Mouse (Mus musculus) left cerebral cortex, postnatal 25 days (tissue): ENCODE measurements around the gene Tmem14c. TPM values are rescaled to one million over a fixed set of nuclear protein-coding genes. Genes with fewer than 3 reads are reported as not detected.

Source experiments
- DNase-seq, 2 experiments: peaks; one replicate each; pipeline ENCODE4 v3.0.0; 2022; ENCODE audit warnings: low spot score in 2 of 2, mixed read lengths in 1 of 2
- intact Hi-C: fragments of 180-260 bp; cut with DNase I; formaldehyde crosslinking; loops from one replicate; pipeline ENCODE4 v1.15.1; 2025
- total RNA-seq, 2 experiments: library from RNA; stranded (reverse); gene quantifications; 2 replicates each; pipeline ENCODE4 v1.2.3; 2021

The Tmem14c gene
- total RNA-seq, 2 experiments from 2014 or later: 63.8 to 64.2 TPM

DNA sequence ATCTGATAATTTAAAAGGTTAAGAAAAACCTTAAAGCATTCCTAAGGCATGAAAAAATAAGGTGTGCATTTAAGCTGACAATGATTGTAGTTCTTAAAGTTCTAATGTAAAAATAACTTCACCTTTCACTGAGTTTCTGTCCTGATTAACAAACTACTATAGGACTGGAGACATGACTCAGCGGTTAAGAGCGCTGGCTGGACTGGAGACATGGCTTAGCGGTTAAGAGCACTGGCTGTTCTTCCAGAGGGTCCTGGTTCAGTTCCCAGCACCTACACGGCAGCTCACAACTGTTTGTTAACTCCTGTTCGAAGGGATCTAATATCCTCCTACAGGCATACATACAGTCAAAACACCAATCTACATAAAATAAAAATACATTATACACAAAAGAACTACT is 14.1 kb upstream of the Tmem14c start:
- intact Hi-C loops: no loop called here
- DNase-seq: no peak

DNA sequence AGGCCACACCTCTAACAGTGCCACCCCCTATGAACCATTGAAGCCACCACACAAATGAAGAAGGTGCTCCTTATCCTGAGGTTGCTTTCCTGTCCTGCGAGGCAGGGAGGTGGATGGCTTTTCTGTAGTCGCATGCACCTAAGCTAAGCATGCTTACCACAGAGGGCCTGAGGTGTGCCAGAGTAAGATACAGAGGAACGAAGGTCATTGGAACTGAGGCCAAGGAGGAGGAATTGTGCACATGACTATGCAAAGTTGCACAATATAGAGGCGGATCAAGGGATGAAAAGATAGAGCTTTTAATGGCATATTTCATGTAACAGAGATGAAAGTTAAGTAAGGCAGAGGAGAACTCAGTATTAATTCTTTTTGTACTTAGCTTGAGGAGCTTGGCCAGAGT is 9.8 kb upstream of the Tmem14c start:
- intact Hi-C loops: no loop called here
- DNase-seq: no peak

DNA sequence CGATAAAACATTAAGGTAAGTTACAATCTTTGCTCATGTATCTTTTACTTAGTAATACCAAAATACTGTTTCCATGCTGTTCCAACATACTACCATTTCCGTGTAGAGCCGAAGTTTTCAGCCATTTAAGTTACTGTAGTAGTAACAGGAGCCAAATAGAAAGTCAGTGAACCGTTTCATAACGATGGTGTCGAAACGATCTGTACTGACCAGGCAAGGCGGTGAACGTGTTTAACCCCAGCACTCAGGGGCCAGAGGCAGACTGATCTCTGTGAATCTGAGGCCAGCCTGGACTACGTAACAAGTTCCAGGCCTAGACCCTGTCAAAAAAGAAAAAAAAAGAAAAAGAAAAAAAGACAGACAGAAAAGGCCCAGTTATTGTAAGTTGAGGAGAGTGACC is 7.8 kb upstream of the Tmem14c start:
- intact Hi-C loops: no loop called here
- DNase-seq: no peak

DNA sequence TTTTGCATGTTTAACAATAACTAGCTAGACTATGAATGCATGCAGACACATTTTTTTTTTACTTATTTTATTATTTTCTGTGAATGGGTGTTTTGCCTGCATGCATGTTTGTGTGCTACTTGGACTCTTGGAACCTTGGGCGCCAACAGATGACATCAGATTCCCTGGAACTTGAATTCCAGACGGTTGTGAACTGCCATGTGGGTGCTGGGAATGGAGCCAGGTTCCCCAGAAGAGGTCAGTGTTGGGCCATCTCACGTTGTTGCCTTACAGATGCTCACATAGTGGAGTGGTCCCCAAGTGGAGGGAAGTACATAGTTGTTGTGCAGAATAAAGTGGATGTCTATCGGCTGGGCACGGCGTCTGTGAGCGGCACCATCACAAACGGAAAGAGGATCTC is 7.1 kb upstream of the Tmem14c start:
- intact Hi-C loops: no loop called here
- DNase-seq: no peak

DNA sequence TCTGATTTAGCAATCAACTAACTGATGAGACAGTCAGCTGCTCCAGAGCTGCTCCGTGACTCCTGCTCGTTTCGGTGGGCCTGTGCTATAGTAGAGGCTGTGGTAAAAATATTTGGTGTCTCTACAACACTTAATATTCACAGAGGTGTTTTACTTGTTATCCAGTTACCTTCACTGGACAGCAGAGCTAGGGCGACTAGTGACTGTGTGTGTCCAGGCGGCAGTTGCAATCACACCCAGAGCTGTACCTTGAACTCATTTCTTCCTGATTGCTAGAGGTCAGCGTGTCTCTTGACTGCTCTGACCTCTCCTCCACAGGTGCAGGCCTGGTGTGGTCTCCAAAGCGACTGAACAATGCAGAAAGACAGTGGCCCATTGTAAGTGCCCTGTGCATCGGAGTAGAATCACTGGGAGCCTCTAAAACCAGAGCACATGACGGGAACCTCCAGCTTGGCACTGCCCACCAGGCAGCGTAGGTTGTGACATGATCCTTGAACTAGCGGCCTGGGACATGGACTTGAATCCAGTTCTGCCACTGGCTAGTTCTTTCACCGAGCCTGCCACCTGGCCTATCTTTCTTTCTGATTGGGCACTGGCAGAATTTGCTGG is 809 bp downstream of the Tmem14c start:
- DNase-seq: no peak
- intact Hi-C loops: loop anchor here (2.0 to 10.0 kb wide), 2 partner anchors 16 to 218 kb away; partner anchors contain the start of gene Pak1ip1

DNA sequence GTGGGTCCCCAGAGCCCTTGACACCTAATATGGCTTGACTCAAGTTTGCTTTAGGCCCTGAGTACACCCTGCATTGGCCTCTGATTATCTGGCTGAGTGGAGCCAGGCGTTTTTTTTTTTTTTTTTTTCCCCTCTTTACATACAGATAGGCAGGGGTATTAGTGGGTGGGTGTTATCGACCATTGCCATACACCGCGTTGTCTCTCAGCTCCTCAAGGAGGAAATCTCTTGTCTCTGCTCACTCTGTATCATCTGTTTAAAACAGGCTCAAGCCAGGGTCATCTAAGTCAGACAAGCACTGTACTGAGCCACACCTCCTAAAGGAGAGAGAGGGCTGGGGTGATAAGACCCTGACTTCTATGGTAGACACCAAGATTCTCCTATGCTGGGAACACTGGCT is 1.7 kb downstream of the Tmem14c start:
- intact Hi-C loops: loop anchor here (2.0 to 10.0 kb wide), 2 partner anchors 17 to 217 kb away; partner anchors contain the start of gene Pak1ip1

DNA sequence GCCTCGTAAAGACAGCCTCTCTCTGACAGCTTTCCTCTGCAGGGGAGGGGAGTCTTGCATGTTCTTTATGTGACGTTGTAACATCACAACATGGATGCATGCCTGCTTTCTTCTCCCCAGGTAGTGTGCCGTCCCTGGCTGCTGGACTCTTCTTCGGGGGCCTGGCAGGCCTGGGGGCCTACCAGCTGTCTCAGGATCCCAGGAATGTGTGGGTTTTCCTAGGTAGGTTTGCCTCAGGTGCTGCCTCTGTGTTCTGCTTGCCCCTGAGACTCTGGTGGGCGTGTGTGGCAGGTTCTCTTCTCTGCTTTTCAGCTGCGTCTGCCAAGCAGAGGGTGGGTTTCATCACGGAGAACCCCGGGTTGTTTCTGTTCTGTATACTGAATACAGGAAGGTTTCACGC is 2.1 kb downstream of the Tmem14c start:
- DNase-seq: no peak
- intact Hi-C loops: loop anchor here (10.0 kb wide), 1 partner anchor 217 kb away; no protein-coding TSS in a partner anchor

More for the DNA sequence above, 1.7 kb downstream of the Tmem14c start:
- DNase-seq: no peak

DNA sequence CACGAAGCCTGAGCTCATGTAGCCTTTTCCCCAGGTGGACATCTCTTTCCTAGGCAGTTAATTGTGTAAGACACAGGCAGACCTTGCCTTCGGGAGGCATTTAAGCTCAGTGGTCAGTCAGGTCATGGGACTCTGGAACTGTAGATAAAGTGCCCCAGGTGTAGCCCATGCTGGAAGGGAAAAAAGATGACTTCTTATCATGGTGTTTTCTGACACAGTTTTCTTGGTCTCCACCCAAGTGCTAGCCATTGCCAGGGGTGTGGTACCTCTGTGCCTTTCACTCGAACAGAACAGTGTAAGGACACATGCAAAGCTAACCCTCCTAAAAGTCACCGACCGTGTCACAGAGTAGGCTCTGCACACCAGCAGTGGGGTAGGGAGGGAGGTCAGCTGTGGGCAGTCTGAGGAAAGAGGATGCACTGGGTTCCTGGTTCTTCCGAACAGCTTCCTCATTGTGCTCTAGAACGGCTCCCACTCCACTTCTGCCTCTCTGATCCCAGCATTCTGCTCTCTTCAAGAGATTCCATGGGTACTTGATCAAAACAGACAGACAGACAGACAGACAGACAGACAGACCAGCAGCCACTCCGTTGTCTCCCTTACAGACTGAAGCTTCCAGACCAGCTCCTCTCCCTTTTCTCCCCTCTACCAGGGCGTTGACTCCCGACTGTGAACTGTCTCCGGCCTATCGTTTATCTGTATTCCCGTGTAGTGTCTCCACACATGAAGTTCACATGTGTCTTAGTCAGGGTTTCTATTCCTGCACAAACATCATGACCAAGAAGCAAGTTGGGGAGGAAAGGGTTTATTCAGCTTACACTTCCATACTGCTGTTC is 2.9 kb downstream of the Tmem14c start:
- no peak for DNase-seq
- intact Hi-C loops: loop anchor here (10.0 kb wide), 1 partner anchor 216 kb away; no protein-coding TSS in a partner anchor

DNA sequence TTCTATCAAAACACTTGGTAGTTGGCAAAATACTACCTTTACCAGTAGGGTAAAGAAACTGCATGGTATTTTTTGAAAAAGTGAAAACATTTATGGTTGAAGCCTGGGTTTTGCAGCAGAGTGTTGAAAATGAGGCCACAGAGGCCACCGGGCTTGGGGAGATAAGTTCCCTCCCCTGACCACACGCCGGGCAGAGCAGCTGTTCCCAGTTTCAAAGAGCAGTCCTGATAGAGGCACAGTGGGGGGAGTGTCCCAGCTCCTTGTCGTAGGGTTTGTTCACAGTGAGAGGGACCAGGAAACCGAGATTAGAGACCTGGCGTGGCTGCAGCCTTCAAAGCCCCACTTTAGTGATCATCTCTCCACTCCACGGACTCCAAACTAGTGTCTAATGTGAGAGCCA is 4.4 kb downstream of the Tmem14c start:
- intact Hi-C loops: no loop called here

DNA sequence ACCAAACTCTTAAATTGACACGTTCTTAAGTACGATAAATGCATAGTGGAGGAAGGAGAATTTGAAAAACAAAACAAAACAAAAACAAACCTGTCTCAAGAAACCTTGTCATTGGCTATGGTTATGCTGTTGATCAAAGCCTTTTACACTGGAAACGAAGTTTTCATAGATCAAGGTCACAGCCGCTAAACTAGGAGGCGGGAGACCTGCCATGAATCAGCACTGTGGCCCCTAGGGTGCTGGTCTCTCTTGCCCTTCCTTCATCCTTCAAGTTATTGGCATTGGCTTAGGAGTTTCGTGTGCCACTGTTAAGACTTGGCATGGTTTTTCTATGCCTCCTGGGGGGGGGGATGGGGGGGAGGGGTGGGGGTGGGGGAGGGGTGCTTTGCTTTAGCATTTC is 5.5 kb downstream of the Tmem14c start:
- no peak for DNase-seq
- intact Hi-C loops: no loop called here

More for the DNA sequence above, 4.4 kb downstream of the Tmem14c start:
- DNase-seq: no peak

DNA sequence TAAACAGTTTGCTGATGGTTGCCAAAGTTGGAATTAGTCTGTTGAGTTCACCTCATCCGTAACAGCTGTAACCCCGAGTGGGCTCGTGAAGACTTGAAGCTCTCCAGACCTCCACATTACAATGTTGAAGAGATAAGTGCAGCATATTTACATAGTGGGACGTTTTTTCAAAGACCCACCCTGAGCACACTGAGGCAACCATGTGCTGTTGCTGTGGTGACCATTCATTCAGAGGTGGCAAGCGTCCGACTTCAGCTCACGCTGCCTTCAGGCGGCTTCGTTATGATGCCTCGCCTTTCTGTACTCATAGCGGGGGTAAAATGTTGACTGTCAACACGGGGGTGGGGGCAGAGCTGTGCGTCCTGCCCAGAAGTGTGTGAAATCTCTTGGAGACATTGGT is 6.0 kb downstream of the Tmem14c start:
- DNase-seq: no peak
- intact Hi-C loops: no loop called here

DNA sequence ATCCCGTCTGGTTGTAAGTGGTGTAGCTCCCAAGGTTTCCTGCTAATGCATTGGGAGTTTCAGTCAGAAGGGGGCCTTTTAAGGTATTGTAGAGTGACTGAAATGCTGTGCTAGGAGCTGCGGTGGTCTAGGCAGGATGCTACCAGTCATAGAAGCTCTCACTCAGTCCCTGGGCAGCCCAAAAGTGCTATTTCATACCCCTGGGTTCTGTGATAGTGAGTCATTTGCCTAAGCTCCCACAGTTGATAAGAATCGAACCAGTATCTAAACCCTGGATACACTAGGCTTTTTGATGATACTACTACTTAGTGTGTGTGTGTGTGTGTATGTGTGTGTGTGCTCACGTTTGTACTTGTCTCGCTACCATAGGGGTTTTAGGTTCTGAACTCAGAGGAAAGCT is 14.0 kb downstream of the Tmem14c start:
- intact Hi-C loops: no loop called here

DNA sequence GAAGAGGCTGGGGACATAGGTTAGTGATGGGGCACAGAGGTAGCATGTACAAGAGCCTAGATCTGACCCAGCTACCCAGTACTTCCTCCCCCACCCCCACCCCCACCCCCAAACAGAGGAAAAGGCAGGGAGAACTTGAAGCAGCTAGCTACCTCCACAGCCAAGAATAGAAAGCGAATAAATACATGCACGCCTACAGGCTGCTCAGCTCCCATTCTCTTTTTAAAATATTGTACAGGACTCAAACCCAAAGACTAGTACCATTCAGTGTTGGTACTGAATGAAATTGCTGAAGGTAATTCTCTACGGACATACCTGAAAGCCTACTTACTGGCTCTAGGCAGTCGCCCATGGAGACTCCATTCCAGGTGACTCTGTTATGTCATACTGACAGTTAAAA is 26.4 kb downstream of the Tmem14c start:
- intact Hi-C loops: no loop called here
- peak in 1 of 2 experiments; percentile 59 for DNase-seq

More for the DNA sequence above, 14.0 kb downstream of the Tmem14c start:
- DNase-seq: no peak

DNA sequence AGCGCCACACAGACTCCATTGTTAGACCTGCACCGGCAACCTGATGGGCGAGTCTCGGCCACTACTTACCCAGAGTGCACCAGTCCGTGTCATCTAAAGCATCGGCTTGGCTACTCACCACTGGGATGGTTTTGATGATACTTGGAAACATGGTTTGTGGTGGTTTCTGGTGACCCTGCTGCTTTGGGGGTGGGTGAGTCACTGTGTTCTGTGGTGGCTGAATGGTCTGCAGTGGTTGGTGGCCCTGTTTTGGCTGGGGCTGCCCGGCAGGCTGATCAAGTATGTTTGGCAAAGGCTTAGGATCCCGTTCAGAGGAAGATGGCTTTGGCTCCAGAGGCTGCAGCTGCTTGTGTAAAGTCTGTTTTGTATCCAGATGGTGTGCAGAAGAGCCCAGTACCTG is 29.8 kb downstream of the Tmem14c start:
- intact Hi-C loops: loop anchor here (5.0 kb wide), 1 partner anchor 259 kb away; no protein-coding TSS in a partner anchor
- no peak for DNase-seq

DNA sequence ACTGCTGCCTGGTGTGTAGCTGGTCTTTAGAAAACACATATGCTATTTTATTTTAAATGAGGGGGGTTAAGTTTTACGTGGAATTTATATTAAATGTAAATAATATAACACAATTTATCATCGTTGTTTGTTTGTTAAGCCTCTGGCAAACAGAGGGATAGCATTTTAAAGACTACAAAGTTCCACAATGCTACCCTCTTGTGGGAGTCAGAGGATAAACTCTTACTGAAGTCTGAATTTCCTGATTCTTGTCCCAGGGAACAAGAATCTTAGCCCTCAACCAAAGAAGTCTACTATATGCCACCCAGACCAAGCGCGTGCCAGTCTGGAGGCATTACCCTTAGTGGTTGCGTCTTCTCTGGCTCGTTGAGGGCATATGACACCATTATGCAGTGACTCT is 31.2 kb downstream of the Tmem14c start:
- intact Hi-C loops: loop anchor here (5.0 kb wide), 1 partner anchor 260 kb away; no protein-coding TSS in a partner anchor
- DNase-seq: no peak

DNA sequence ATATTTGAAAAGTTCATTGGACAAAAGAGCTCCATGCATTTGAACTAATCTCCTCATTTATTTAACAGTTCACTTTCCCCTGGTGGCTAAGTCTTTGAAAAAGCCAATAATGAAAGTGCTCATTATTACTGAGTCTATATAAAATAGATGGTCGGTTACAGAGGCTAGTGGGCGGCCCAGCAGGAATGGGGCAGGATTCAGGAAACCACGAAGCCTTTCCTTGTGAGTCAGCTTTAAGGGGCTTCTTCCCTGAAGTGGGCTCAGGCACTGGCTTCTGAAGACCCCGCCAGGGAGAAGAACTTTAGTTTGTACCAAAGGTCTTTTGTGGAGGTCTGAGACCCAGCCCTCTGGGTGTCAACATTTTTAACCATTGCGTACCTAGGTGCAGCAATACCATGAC is 35.9 kb downstream of the Tmem14c start:
- no peak for DNase-seq

DNA sequence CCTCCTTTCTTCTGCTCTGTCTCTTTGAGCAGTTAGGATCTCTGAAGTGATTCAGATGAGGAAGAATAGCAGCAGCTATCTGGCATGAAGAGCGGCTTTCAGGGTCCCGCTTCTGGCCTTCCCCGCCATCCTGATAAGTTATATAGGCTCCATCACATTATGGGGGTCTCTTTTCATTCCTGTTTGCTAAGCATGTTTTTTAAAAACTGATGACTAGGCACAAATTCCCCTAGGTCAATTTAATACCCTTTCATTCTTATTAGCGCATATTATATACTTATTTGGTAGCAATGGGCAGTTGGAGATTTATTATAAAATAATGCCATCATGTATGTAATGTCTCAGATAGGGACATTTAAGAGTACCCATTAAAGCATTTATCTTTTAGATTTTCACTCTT is 51.5 kb downstream of the Tmem14c start:
- DNase-seq: no peak
- intact Hi-C loops: no loop called here

More for the DNA sequence above, 35.9 kb downstream of the Tmem14c start:
- intact Hi-C loops: no loop called here

DNA sequence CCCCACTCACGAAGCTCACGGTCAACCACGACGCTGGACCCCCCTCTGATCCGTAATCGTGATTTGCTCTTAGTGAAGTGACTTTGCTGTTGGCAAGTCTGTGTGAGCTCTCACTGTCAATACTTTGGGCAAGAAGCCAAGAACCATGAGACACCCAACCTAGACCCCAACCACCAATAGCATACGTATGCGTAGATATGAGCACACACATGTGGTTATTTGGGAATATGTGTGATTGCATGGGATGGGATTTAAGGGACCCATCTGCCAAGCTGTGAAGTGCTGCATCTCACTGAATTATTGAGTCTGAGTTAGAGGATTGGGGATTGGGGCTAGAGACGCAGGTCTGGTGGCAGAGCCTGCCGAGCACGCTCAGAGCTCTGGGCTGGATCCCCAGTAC is 55.5 kb downstream of the Tmem14c start:
- DNase-seq: no peak
- intact Hi-C loops: no loop called here
